Mouse (Mus musculus) embryonic facial prominence, embryonic 15.5 days (tissue): ENCODE results near the gene Scml4. TPM values are rescaled to one million over a fixed set of nuclear protein-coding genes. Genes with fewer than 3 reads are reported as not detected.

Experiments
- ATAC-seq: fragments of 200-750 bp; cut with Nextera tagmentation; 2 replicates; pipeline ENCODE4 v1.8.0; 2017; ENCODE audit warnings: low read depth, moderate TSS enrichment; ENCODE audit not compliant: insufficient number of reproducible peaks, low FRiP score, low TSS enrichment
- H3K27ac ChIP-seq: fragments of 300-500 bp; sonication (generic); replicated peaks from 2 replicates; pipeline ENCODE4 v1.5.1; 2015; ENCODE audit warnings: mild to moderate bottlenecking, inconsistent platforms
- H3K27me3 ChIP-seq: fragments of 300-500 bp; sonication (generic); 2 replicates; pipeline ENCODE4 v1.6.1; 2015; ENCODE audit warnings: inconsistent platforms
- H3K36me3 ChIP-seq: fragments of 300-500 bp; sonication (generic); 2 replicates; pipeline ENCODE4 v1.6.1; 2015; ENCODE audit warnings: mild to moderate bottlenecking, inconsistent platforms
- H3K4me1 ChIP-seq: fragments of 300-500 bp; sonication (generic); 2 replicates; pipeline ENCODE4 v1.6.1; 2015; ENCODE audit warnings: inconsistent platforms
- H3K4me2 ChIP-seq: fragments of 300-500 bp; sonication (generic); replicated peaks from 2 replicates; pipeline ENCODE4 v1.6.1; 2015; ENCODE audit warnings: mild to moderate bottlenecking, inconsistent platforms
- H3K4me3 ChIP-seq: fragments of 300-500 bp; sonication (generic); replicated peaks from 2 replicates; pipeline ENCODE4 v1.5.1; 2015; ENCODE audit warnings: mild to moderate bottlenecking, inconsistent platforms
- H3K9ac ChIP-seq: fragments of 300-500 bp; sonication (generic); 2 replicates; pipeline ENCODE4 v1.6.1; 2015; ENCODE audit warnings: inconsistent platforms
- H3K9me3 ChIP-seq: fragments of 300-500 bp; sonication (generic); replicated peaks from 2 replicates; pipeline ENCODE4 v1.6.1; 2016; ENCODE audit warnings: inconsistent platforms
- WGBS: fragments of 180-500 bp; shearing (Covaris S2); methylation state at CpG from one replicate; pipeline ENCODE4 v1.1.7; 2015; 5-methylcytosine and 5-hydroxymethylcytosine counted together
- polyA plus RNA-seq: library from polyadenylated mRNA; unstranded; fragments of >200 nt; fragmentation: Nextera tagmentation; extraction: Ambion mirVana; gene quantifications from 2 replicates; pipeline ENCODE4 v1.2.1, GENCODE M21; 2015

The Scml4 gene
- polyA plus RNA-seq, 1 experiment from 2014 or later, result 1.3 TPM

- peak overlapping the region; percentile 27 for H3K4me2 ChIP-seq
- no peak overlapping the region for H3K27ac ChIP-seq
- H3K4me3 ChIP-seq, result peak overlapping the region; percentile 27
- no peak overlapping the region for H3K9ac ChIP-seq
- H3K4me1 ChIP-seq, result peaks cover 34% of the 10 kb centered on the region
- no peaks in the 10 kb centered on the region for H3K27me3 ChIP-seq
- no peaks in the 10 kb centered on the region for H3K9me3 ChIP-seq
- no peak for ATAC-seq
- 40% methylated on average over 13 of the region's 13 CpGs for WGBS
- no peaks in the 10 kb centered on the region for H3K36me3 ChIP-seq
Observed at GRCm38 (mm10) chr10:42862102-42862740, 2.1 kb downstream of the Scml4 start.

- peaks cover 34% of the 10 kb centered on the region for H3K4me1 ChIP-seq
Observed at GRCm38 (mm10) chr10:42862806-42863205, 2.6 kb downstream of the Scml4 start.

GRCm38 (mm10) chr10:42863621-42864391 is 3.6 kb downstream of the Scml4 start:
- Histone ChIP-seq H3K4me3 (peak overlapping the region; percentile 41), H3K9ac (no peak overlapping the region)
- 0 out of 2 replicates have a peak, but pooled peaks have one; percentile 35 for ATAC-seq

More at GRCm38 (mm10) chr10:42862806-42863205, 2.6 kb downstream of the Scml4 start:
- WGBS, result 61% methylated on average over 4 of the region's 4 CpGs
- Histone ChIP-seq H3K4me2 (no peak overlapping the region), H3K9me3 (no peaks in the 10 kb centered on the region), H3K27me3 (no peaks in the 10 kb centered on the region), H3K27ac (no peak overlapping the region), H3K9ac (no peak overlapping the region), H3K4me3 (no peak overlapping the region), H3K36me3 (no peaks in the 10 kb centered on the region)
- no peak for ATAC-seq

GRCm38 (mm10) chr10:42864696-42865095 is 4.5 kb downstream of the Scml4 start:
- peak overlapping the region; percentile 56 for H3K4me2 ChIP-seq
- no peaks in the 10 kb centered on the region for H3K36me3 ChIP-seq
- no peak overlapping the region for H3K9ac ChIP-seq
- peaks cover 32% of the 10 kb centered on the region for H3K4me1 ChIP-seq
- no peaks in the 10 kb centered on the region for H3K9me3 ChIP-seq
- H3K27ac ChIP-seq, result no peak overlapping the region
- no peak overlapping the region for H3K4me3 ChIP-seq
- WGBS, result 27% methylated on average over 5 of the region's 5 CpGs
- no peak for ATAC-seq
- no peaks in the 10 kb centered on the region for H3K27me3 ChIP-seq

More at GRCm38 (mm10) chr10:42863621-42864391, 3.6 kb downstream of the Scml4 start:
- Histone ChIP-seq H3K27me3 (no peaks in the 10 kb centered on the region), H3K27ac (no peak overlapping the region; the same call in 1 of the 2 replicates), H3K9me3 (no peaks in the 10 kb centered on the region), H3K36me3 (no peaks in the 10 kb centered on the region), H3K4me1 (peaks cover 34% of the 10 kb centered on the region), H3K4me2 (peak overlapping the region; percentile 56)
- WGBS, result 33% methylated on average over 31 of the region's 31 CpGs

GRCm38 (mm10) chr10:42868416-42868815 is 8.2 kb downstream of the Scml4 start:
- H3K4me3 ChIP-seq, result no peak overlapping the region
- WGBS, result 86% methylated on average over 9 of the region's 9 CpGs
- no peak overlapping the region for H3K9ac ChIP-seq
- H3K27me3 ChIP-seq, result no peaks in the 10 kb centered on the region
- no peak for ATAC-seq
- H3K4me2 ChIP-seq, result no peak overlapping the region
- H3K4me1 ChIP-seq, result peaks cover 21% of the 10 kb centered on the region
- H3K27ac ChIP-seq, result no peak overlapping the region
- no peaks in the 10 kb centered on the region for H3K9me3 ChIP-seq
- H3K36me3 ChIP-seq, result no peaks in the 10 kb centered on the region

- Histone ChIP-seq H3K9ac (no peak overlapping the region), H3K9me3 (no peaks in the 10 kb centered on the region), H3K27ac (no peak overlapping the region), H3K4me3 (no peak overlapping the region), H3K4me2 (no peak overlapping the region), H3K27me3 (no peaks in the 10 kb centered on the region), H3K4me1 (peaks cover 10% of the 10 kb centered on the region; the same call in 1 of the 2 replicates), H3K36me3 (no peaks in the 10 kb centered on the region)
- WGBS, result 85% methylated on average over 6 of the region's 6 CpGs
- ATAC-seq, result no peak
Observed at GRCm38 (mm10) chr10:42869467-42869866, 9.3 kb downstream of the Scml4 start.

- 67% methylated on average over 15 of the region's 15 CpGs for WGBS
- Histone ChIP-seq H3K9me3 (no peaks in the 10 kb centered on the region), H3K36me3 (no peaks in the 10 kb centered on the region), H3K4me1 (no peaks in the 10 kb centered on the region), H3K9ac (no peak overlapping the region), H3K27ac (no peak overlapping the region), H3K27me3 (no peaks in the 10 kb centered on the region), H3K4me3 (no peak overlapping the region), H3K4me2 (no peak overlapping the region)
- no peak for ATAC-seq
Observed at GRCm38 (mm10) chr10:42872269-42873010, 12.3 kb downstream of the Scml4 start.

GRCm38 (mm10) chr10:42873077-42873595 is 13.0 kb downstream of the Scml4 start:
- H3K36me3 ChIP-seq, result no peaks in the 10 kb centered on the region
- H3K27ac ChIP-seq, result no peak overlapping the region
- H3K9ac ChIP-seq, result no peak overlapping the region
- no peak for ATAC-seq
- H3K4me3 ChIP-seq, result no peak overlapping the region
- no peaks in the 10 kb centered on the region for H3K9me3 ChIP-seq
- H3K4me1 ChIP-seq, result no peaks in the 10 kb centered on the region
- WGBS, result 73% methylated on average over 7 of the region's 7 CpGs
- no peaks in the 10 kb centered on the region for H3K27me3 ChIP-seq
- H3K4me2 ChIP-seq, result no peak overlapping the region

GRCm38 (mm10) chr10:42876172-42876571 is 16.0 kb downstream of the Scml4 start:
- H3K9me3 ChIP-seq, result no peaks in the 10 kb centered on the region
- WGBS, result 76% methylated on average over 5 of the region's 5 CpGs
- H3K4me1 ChIP-seq, result no peaks in the 10 kb centered on the region
- H3K4me2 ChIP-seq, result no peak overlapping the region
- no peak for ATAC-seq
- H3K27ac ChIP-seq, result no peak overlapping the region
- H3K36me3 ChIP-seq, result no peaks in the 10 kb centered on the region
- H3K9ac ChIP-seq, result no peak overlapping the region
- no peaks in the 10 kb centered on the region for H3K27me3 ChIP-seq
- no peak overlapping the region for H3K4me3 ChIP-seq

- Histone ChIP-seq H3K4me2 (no peak overlapping the region), H3K4me1 (no peaks in the 10 kb centered on the region), H3K27ac (no peak overlapping the region), H3K4me3 (no peak overlapping the region), H3K36me3 (no peaks in the 10 kb centered on the region), H3K9me3 (no peaks in the 10 kb centered on the region), H3K27me3 (no peaks in the 10 kb centered on the region), H3K9ac (no peak overlapping the region)
- 76% methylated on average over 5 of the region's 5 CpGs for WGBS
- ATAC-seq, result no peak; the same call in 1 of the 2 replicates
Observed at GRCm38 (mm10) chr10:42879269-42879681, 19.1 kb downstream of the Scml4 start.

- H3K4me3 ChIP-seq, result no peak overlapping the region
- no peak for ATAC-seq
- H3K27ac ChIP-seq, result no peak overlapping the region
- WGBS, result 70% methylated on average over 5 of the region's 5 CpGs
- H3K36me3 ChIP-seq, result no peaks in the 10 kb centered on the region
- H3K27me3 ChIP-seq, result no peaks in the 10 kb centered on the region
- no peaks in the 10 kb centered on the region for H3K4me1 ChIP-seq
- H3K4me2 ChIP-seq, result no peak overlapping the region
- H3K9me3 ChIP-seq, result no peaks in the 10 kb centered on the region
- H3K9ac ChIP-seq, result no peak overlapping the region
Observed at GRCm38 (mm10) chr10:42879682-42880081, 19.5 kb downstream of the Scml4 start.
